Mouse (Mus musculus) embryonic stem cell, embryonic (primary cell): Measurements from ENCODE around the gene Ptger4.

Experiments
- CTCF ChIA-PET, 4 experiments: fragments of 300-600 bp in 2 of 4; fragments of 350-600 bp in 2 of 4; sonication (Branson Sonifier 250); formaldehyde crosslinking; loops; one replicate each; lab custom pipeline; 2022; ENCODE audit warnings: inconsistent platforms in 2 of 4; lab: Charles Lee
- POLR2A ChIA-PET, 4 experiments: fragments of 300-600 bp in 2 of 4; fragments of 350-600 bp in 2 of 4; sonication (Branson Sonifier 250); formaldehyde crosslinking; loops; one replicate each; lab custom pipeline; 2022; ENCODE audit warnings: antibody characterized with exemption in 4 of 4, inconsistent platforms in 1 of 4; lab: Charles Lee

The Ptger4 gene

GRCm38 (mm10) chr15:5240360-5240759, 3.6 kb downstream of the Ptger4 start:
- POLR2A ChIA-PET, result interaction anchor here in 1 of 4 experiments (1.0 to 1.6 kb wide), 2 partner anchors 16 to 119 kb away, joined by 3 to 5 read pairs; no protein-coding TSS in a partner anchor
- CTCF ChIA-PET, result interaction anchor here in 1 of 4 experiments (1.2 kb wide), 1 partner anchor 998 kb away, joined by 3 read pairs; no protein-coding TSS in a partner anchor

DNA sequence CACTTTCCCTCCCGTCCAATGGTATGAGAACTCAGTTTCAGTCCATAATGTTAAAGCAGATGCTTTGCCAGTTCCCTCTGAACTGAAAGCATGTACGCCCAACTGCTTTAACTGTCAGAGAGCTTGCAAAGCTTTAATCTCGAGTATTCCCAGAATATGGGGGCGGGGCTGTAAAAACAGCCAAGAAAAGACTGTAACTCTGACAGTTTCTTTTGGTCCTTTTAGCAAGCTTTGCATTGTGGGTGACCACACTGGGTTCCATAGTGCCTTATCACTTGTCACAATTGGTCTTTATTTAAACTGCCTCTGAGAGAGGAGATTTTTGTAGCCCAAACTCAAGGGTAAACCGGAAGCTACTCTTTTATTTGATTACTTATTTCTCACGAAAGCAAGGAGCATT, 4.1 kb downstream of the Ptger4 start:
- POLR2A ChIA-PET, result interaction anchor here in 1 of 4 experiments (0.6 to 1.6 kb wide), 3 partner anchors 15 to 1344 kb away, joined by 3 to 5 read pairs (median 3); no protein-coding TSS in a partner anchor
- CTCF ChIA-PET, result interaction anchor here in 1 of 4 experiments (1.2 kb wide), 1 partner anchor 999 kb away, joined by 3 read pairs; no protein-coding TSS in a partner anchor

DNA sequence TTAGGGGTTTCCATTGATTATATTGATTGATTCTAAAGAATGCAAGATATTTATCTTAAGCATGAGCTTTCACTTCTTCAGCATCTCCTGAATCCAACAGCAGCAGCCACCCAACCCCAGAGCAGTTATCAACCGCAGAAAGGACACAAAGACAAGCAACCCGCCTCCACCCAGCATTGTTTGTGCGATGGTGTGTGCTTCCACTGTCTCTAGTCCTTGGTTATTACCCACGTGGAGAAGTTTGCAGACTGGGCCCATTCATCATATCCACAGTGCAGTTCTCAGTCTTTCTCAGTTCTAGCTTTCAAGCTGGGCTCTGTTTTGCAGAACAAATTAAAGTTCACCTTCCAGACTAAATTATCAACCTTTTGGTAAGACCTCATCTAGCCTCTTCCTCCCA, 4.6 kb downstream of the Ptger4 start:
- POLR2A ChIA-PET, result interaction anchor here in 1 of 4 experiments (0.6 to 1.3 kb wide), 4 partner anchors 15 to 1344 kb away, joined by 3 read pairs; no protein-coding TSS in a partner anchor
- CTCF ChIA-PET, result interaction anchor here in 1 of 4 experiments (1.2 kb wide), 1 partner anchor 999 kb away, joined by 3 read pairs; no protein-coding TSS in a partner anchor

DNA sequence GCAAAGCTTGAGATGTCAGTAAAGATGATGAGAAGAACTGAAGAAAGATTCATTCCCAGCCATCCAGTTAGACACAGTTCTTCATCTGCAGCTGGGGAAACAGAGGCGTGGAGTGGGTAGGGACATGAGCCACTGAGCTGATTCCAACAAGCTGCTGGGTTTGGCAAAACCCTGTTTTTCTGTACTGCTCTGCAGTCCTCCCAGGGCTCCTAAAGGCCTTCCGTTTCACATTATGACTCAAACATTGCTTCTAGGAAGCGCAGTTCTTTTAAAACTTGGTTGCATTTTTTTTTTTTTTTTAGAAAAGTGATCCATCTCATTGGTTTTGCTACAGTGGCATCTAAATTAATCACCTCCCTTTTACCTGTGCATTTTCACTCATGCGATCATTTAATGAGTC, 5.4 kb downstream of the Ptger4 start:
- ChIA-PET POLR2A (interaction anchor here in 1 of 4 experiments (0.7 to 2.0 kb wide), 3 partner anchors 24 to 641 kb away, joined by 3 to 5 read pairs (median 3); no protein-coding TSS in a partner anchor), CTCF (interaction anchor here in 1 of 4 experiments (1.0 kb wide), 1 partner anchor 842 kb away, joined by 4 read pairs; no protein-coding TSS in a partner anchor)

- CTCF ChIA-PET, result interaction anchor here in 1 of 4 experiments (1.0 kb wide), 1 partner anchor 843 kb away, joined by 4 read pairs; no protein-coding TSS in a partner anchor
- POLR2A ChIA-PET, result interaction anchor here in 1 of 4 experiments (1.3 to 2.0 kb wide), 2 partner anchors 24 to 120 kb away, joined by 3 to 5 read pairs; no protein-coding TSS in a partner anchor
Measured at GRCm38 (mm10) chr15:5238073-5238472, 5.9 kb downstream of the Ptger4 start.

DNA sequence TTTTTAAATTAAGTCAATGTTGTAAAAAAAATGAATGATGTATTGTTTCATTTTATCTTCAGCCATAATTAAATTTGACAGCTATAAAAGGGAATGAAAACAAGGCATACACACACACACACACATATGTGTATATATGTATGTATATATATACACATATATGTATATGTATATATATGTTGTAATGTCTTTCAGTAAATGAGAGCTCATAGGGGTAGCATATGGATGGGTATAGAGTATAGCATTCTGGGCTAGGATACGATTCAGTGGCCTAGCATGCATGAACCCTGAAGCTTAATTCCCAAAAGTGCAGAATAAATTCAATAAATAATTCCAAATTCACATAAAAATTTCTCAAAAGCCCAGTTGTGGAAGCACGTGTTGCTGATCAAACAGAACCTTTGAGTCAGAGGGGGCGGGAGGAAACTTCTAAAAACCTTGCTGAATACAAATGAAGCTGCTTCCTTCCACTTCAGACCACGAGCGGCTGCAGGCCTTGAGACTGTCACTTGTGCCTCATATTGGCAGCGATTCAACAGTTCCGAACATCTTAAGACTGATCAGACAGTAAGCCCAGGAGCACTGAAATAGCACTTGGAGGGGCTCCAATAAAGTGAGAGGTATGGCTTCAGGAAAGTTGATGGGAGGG, 6.9 kb downstream of the Ptger4 start:
- POLR2A ChIA-PET, result interaction anchor here in 1 of 4 experiments (0.7 to 2.0 kb wide), 3 partner anchors 16 to 119 kb away, joined by 3 to 5 read pairs (median 4); no protein-coding TSS in a partner anchor
- CTCF ChIA-PET, result interaction anchor here (0.6 to 2.0 kb wide), 16 partner anchors 13 to 1250 kb away, joined by 3 to 10 read pairs (median 4); no protein-coding TSS in a partner anchor

- ChIA-PET POLR2A (interaction anchor here in 2 of 4 experiments (0.7 to 2.0 kb wide), 5 partner anchors 8 to 118 kb away, joined by 3 to 7 read pairs (median 5); partner anchors contain the start of genes Ptger4 (in 1 of the 2) and Ttc33 (in 1 of the 2)), CTCF (interaction anchor here (0.6 to 2.0 kb wide), 16 partner anchors 14 to 1250 kb away, joined by 3 to 10 read pairs (median 4); no protein-coding TSS in a partner anchor)
Measured at GRCm38 (mm10) chr15:5236538-5236937, 7.4 kb downstream of the Ptger4 start.

DNA sequence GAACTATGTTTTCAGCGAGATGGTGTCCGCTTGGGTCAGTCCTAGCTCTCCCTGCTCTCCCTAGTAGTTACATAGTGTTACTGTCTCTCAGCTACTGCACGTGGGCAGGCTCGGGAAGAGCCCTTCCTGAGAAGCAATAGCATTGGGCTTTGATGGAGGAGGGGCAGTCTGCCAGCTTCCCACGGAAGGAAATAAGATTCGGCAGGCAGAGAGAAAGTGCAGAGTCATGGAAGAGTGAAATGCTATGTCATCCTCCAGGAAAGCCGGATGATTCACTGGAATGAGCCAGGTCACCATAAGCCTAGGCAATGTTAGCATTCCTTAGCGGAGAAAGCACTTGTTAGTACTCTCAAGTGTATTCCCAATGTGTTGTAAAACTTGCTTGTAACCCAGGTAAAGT, 8.5 kb downstream of the Ptger4 start:
- POLR2A ChIA-PET, result interaction anchor here in 2 of 4 experiments (0.9 to 2.9 kb wide), 8 partner anchors 8 to 1322 kb away, joined by 3 to 13 read pairs (median 5); partner anchors contain the start of genes Ptger4 (in 2 of the 2) and Ttc33 (in 1 of the 2)
- CTCF ChIA-PET, result interaction anchor here in 2 of 4 experiments (0.5 to 1.3 kb wide), 5 partner anchors 9 to 1401 kb away, joined by 3 to 5 read pairs (median 4); partner anchors contain the start of gene Ptger4 (in 1 of the 2)

DNA sequence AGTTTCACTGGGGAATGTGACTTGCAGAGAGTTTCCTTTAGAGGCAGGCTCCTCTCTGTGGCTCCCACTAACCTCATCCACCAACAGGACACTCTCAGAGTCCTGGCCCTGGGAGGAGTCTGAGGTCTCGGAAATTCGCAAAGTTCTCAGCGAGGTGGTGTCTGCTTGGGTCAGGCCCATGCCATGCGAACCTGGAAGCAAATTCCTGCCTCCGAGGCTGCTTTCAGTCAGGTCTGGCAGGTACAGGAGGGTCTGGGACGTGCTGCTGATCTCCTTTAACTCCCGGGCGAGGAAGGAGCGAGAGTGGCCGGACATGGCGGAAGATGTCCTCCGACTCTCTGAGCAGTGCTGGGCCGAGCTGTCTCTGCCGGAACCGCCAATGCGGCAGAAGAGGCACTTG, 9.3 kb downstream of the Ptger4 start:
- CTCF ChIA-PET, result interaction anchor here in 3 of 4 experiments (0.8 to 1.3 kb wide), 7 partner anchors 10 to 975 kb away, joined by 3 to 5 read pairs (median 3); partner anchors contain the start of gene Ptger4 (in 1 of the 3)
- POLR2A ChIA-PET, result interaction anchor here in 3 of 4 experiments (0.5 to 2.9 kb wide), 13 partner anchors 7 to 285 kb away, joined by 3 to 13 read pairs (median 4); partner anchors contain the start of genes Ptger4 (in 3 of the 3), Rpl37 (in 2 of the 3) and Ttc33 (in 1 of the 3)

DNA sequence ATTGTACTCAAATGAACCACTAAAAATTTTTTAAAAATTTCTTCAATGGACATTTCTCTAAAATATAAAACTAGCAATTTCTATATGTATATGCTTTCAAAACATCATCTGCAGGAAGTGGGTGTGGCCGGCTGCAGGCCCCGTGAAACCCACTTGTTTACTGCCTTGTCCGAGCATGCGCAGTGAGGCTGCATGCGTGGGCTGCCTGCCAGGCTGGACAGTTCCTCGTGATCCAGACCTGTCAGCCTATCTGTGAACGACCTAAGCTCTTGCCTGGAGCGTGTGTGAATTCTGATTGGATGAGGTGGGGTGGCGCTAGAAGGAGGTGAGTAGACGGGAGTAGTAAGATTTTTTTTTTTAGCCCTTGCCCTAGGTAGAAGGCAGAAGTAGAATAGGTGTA, 13.2 kb downstream of the Ptger4 start:
- CTCF ChIA-PET, result interaction anchor here in 2 of 4 experiments (0.6 to 1.1 kb wide), 2 partner anchors 13 to 701 kb away, joined by 3 to 4 read pairs; partner anchors contain the start of gene Ptger4 (in 1 of the 2)
- POLR2A ChIA-PET, result interaction anchor here in 2 of 4 experiments (1.0 to 1.6 kb wide), 3 partner anchors 10 to 17 kb away, joined by 3 to 6 read pairs (median 5); partner anchors contain the start of gene Ptger4 (in 1 of the 2)

- CTCF ChIA-PET, result no interaction called here
Measured at GRCm38 (mm10) chr15:5220491-5220890, 23.5 kb downstream of the Ptger4 start.

DNA sequence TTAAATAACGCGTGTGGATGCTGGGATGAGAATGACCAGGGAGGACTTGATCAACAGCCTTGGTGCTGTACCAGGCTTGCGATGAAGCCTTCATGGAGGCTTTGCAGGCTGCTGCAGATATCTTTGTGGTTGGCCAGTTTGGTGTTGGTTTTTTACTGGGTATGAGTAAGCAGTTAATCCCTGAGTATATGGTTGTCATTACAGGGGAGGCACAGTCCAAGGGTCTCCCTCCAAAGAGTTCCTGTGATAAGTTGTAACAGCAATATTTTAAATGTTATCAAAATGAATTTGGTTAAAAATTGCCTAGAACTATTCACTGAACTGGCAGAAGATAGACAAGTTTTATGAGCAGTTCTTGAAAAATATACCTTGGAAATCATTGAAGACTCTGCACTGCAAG, 34.9 kb downstream of the Ptger4 start:
- POLR2A ChIA-PET, result interaction anchor here in 1 of 4 experiments (0.6 kb wide), 1 partner anchor 13 kb away, joined by 3 read pairs; no protein-coding TSS in a partner anchor
- CTCF ChIA-PET, result no interaction called here

More at GRCm38 (mm10) chr15:5220491-5220890, 23.5 kb downstream of the Ptger4 start:
- POLR2A ChIA-PET, result interaction anchor here in 1 of 4 experiments (2.5 kb wide), 1 partner anchor 11 kb away, joined by 6 read pairs; no protein-coding TSS in a partner anchor

DNA sequence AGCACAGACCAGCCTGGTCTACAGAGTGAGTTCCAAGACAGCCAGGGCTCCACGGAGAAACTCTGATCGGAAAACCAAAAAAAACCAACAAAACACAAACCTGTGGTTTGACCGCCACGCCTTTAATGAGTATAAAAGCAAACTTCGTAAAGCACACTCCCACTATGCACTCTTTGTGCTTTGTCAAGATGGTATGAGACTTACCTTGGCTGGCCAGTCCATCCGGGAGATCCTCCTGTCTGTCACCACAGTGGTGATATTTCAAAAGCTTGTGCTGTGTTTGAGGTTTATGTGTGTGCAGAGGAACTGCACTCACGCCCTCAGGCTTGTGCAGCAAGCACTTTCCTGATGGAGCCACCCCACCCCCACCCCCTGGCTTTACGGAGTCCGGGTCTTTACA, 38.8 kb downstream of the Ptger4 start:
- POLR2A ChIA-PET, result interaction anchor here in 1 of 4 experiments (1.1 to 2.1 kb wide), 3 partner anchors 8 to 19 kb away, joined by 3 to 7 read pairs (median 3); no protein-coding TSS in a partner anchor
- CTCF ChIA-PET, result no interaction called here

- ChIA-PET CTCF (no interaction called here), POLR2A (interaction anchor here in 1 of 4 experiments (2.6 to 2.8 kb wide), 2 partner anchors 10 to 11 kb away, joined by 7 to 17 read pairs; partner anchors contain the start of gene Ttc33)
Measured at GRCm38 (mm10) chr15:5196691-5197090, 47.3 kb downstream of the Ptger4 start.

GRCm38 (mm10) chr15:5195987-5196514, 47.9 kb downstream of the Ptger4 start:
- ChIA-PET POLR2A (interaction anchor here in 1 of 4 experiments (2.6 to 2.8 kb wide), 2 partner anchors 10 to 11 kb away, joined by 7 to 17 read pairs; partner anchors contain the start of gene Ttc33), CTCF (no interaction called here)

DNA sequence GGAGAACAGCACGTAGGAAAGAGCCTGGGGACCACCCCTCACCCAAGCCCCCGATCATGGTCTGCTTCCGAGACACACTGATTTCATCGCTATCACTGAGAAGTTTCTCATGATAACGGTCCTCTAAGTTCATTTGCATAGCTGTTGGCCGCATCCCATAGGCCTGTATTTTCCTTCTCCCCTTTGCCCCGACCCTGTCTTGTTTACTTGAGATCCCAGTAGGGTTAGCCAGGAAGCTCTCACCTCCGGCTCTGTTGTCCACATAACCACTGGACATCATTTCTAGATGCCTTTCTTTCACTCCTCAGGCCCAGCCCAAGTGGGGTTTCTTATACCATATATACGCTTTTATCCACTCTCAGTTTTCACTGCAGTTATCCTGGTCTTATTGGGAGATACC, 49.1 kb downstream of the Ptger4 start:
- CTCF ChIA-PET, result interaction anchor here in 3 of 4 experiments (0.7 to 1.3 kb wide), 3 partner anchors 13 to 1286 kb away, joined by 3 to 4 read pairs (median 3); no protein-coding TSS in a partner anchor

DNA sequence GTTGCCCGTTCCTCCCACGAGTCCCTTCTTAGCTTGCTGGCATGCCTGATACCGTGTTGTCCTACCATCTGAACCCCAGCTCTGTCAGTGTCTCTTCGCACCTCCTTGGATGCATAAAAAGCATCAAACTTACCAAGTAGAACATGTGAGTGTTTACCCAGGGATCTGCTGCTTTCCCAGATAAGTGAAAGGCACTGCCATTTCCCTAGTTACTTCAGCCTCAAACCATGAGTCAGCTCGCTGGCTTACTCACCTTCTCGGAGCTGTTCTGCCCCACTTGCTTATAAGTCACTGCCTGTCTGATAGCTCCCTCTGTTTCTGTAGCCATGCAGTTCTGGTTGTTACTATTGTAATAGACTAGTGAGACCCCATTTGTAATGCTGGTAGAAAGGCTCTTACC, 49.5 kb downstream of the Ptger4 start:
- ChIA-PET POLR2A (interaction anchor here in 2 of 4 experiments (0.6 to 2.8 kb wide), 10 partner anchors 8 to 78 kb away, joined by 3 to 17 read pairs (median 4); partner anchors contain the start of genes Ttc33 (in 2 of the 2) and Rpl37 (in 1 of the 2)), CTCF (interaction anchor here in 3 of 4 experiments (0.6 to 1.3 kb wide), 7 partner anchors 12 to 1376 kb away, joined by 3 to 6 read pairs (median 3); no protein-coding TSS in a partner anchor)

More for the DNA sequence above, 49.1 kb downstream of the Ptger4 start:
- POLR2A ChIA-PET, result interaction anchor here in 2 of 4 experiments (0.6 to 2.8 kb wide), 8 partner anchors 9 to 79 kb away, joined by 3 to 17 read pairs (median 4); partner anchors contain the start of genes Rpl37 (in 1 of the 2) and Ttc33 (in 1 of the 2)
